23 mouse cellular contexts compared by ENCODE assay signal in the genomic region with DNA sequence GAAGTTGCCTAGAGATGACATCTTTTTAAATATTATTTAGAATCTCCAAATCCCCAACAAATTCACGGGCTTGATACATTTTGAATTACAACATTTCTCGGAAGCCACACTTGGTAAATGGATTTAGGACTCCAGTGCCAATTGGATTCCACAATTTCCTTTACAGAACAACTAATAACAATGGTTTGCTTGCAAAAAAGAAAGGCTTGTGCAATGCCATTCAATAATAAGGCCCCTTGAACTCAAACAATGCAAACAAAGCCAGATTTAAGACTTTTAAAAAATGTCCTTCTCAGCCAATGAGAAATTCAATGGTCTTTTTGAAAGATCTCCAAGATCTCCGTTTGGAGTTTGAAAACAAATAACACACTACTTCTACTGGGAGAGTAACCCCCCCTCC.
"Had no signal": no experiment of that assay in that cellular context is flagged by ENCODE, and none has a peak within 500 bp of the region (broad histone marks: within the 10 kb centered on the region; RNA-seq: fewer than 3 reads in every experiment).

No protein-coding gene starts in this region.

- H3K27me3 ChIP-seq: limb, embryonic 13.5 days; midbrain, embryonic 15.5 days; neural tube, embryonic 12.5 days; neural tube, embryonic 15.5 days had no signal

- H3K4me2 ChIP-seq: limb, embryonic 13.5 days; liver, embryonic 11.5 days; midbrain, embryonic 15.5 days; neural tube, embryonic 12.5 days; neural tube, embryonic 15.5 days had no signal

- H3K4me1 ChIP-seq: limb, embryonic 10.5 days; midbrain, embryonic 15.5 days; neural tube, embryonic 12.5 days; neural tube, embryonic 15.5 days had no signal

- H3K9me3 ChIP-seq: limb, embryonic 10.5 days; limb, embryonic 13.5 days; midbrain, embryonic 10.5 days; midbrain, embryonic 15.5 days; neural tube, embryonic 12.5 days; neural tube, embryonic 15.5 days had no signal

- DNase-seq: kidney, adult 2 months; kidney, postnatal 25 days; layer of hippocampus, adult 9-11 months; liver, postnatal 0 days; right cerebral cortex, adult 18-20 months; right cerebral cortex, postnatal 14 days; right cerebral cortex, postnatal 4 days; thymus, adult 2 months; thymus, postnatal 14 days; thymus, postnatal 4 days had no signal

- ATAC-seq: intestine, postnatal 0 days; liver, postnatal 0 days; midbrain, embryonic 15.5 days had no signal

- H3K4me3 ChIP-seq: layer of hippocampus, adult 2 months; limb, embryonic 10.5 days; limb, embryonic 13.5 days; megakaryocyte, embryonic 14.5 days; midbrain, embryonic 10.5 days; midbrain, embryonic 15.5 days; neural tube, embryonic 12.5 days; neural tube, embryonic 15.5 days had no signal

- H3K27ac ChIP-seq: kidney, postnatal 0 days; layer of hippocampus, adult 2 months; limb, embryonic 10.5 days; limb, embryonic 13.5 days; liver, embryonic 14.5 days; midbrain, embryonic 10.5 days; midbrain, embryonic 15.5 days; neural tube, embryonic 12.5 days; neural tube, embryonic 15.5 days; stomach, postnatal 0 days had no signal

- H3K9ac ChIP-seq: limb, embryonic 13.5 days; liver, embryonic 14.5 days; liver, postnatal 0 days; midbrain, embryonic 15.5 days; neural tube, embryonic 12.5 days; neural tube, embryonic 15.5 days had no signal
